Comparison of ENCODE assay signal across 8 mouse cellular contexts in the genomic region with DNA sequence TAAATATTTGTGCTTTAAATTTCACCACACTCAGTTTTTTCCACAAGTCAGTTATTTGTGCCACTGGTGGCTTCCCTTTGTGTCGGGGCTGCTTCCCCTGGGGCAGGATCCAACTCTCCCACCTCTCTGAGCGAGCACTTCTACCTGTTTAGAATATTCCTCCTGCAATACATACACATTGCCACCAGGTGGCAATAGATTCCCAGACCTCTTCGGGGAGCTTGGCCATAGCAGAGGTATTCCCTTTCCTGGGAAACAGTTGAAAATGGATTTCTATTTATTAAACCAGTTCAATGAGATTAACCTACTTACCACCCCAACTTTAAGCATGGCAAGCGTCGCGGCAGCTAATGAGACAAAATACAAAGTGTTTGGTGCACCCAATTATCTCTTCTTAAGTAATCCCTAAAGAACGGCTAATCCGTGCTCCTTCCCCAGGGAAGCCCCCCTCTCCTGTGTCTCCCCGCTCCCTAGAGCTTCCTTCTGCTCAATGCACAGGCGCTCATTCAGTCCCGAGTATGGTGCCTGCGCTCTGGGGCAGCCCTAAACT.
DNase-seq lines count a peak whose midpoint lies in the region; ATAC-seq and TF ChIP-seq lines count a peak whose summit lies in the region.

No protein-coding gene starts in this region.

- no peak for TF ChIP-seq POLR2A in ES-Bruce4 (IDR thresholded peaks at IDR 0.05; ENCODE audit: insufficient read depth, low read length)

- no peak for TF ChIP-seq EP300 in ES-Bruce4 (IDR thresholded peaks at IDR 0.05; ENCODE audit: insufficient read depth, low read depth, low read length)

- H3K9me3 ChIP-seq in hindbrain, embryonic 11.5 days (ENCODE audit: control insufficient read depth, low read length), result no peaks in the 10 kb centered on the region
- no peaks in the 10 kb centered on the region for H3K9me3 ChIP-seq in hindbrain, embryonic 16.5 days (ENCODE audit: control insufficient read depth, low read length)
- H3K9me3 ChIP-seq in ES-Bruce4 (replicated peaks; ENCODE audit: control insufficient read depth, insufficient read depth, low read length, poor library complexity, severe bottlenecking), result no peaks in the 10 kb centered on the region
- no peaks in the 10 kb centered on the region for H3K9me3 ChIP-seq in kidney, embryonic 15.5 days (replicated peaks)

- peak; percentile 35 for TF ChIP-seq CTCF in ES-Bruce4 (IDR thresholded peaks at IDR 0.05; ENCODE audit: low read depth, low read length)

- no peaks in the 10 kb centered on the region for H3K4me1 ChIP-seq in hindbrain, embryonic 11.5 days (replicated peaks; ENCODE audit: control insufficient read depth, insufficient read depth, low read length)
- peaks cover 3% of the 10 kb centered on the region for H3K4me1 ChIP-seq in hindbrain, embryonic 16.5 days (ENCODE audit: control insufficient read depth, insufficient read depth, low read depth, low read length)
- no peaks in the 10 kb centered on the region for H3K4me1 ChIP-seq in ES-Bruce4 (ENCODE audit: control insufficient read depth, insufficient read depth, low read length)
- H3K4me1 ChIP-seq in kidney, embryonic 15.5 days, result no peaks in the 10 kb centered on the region

- H3K27me3 ChIP-seq in hindbrain, embryonic 11.5 days (ENCODE audit: control insufficient read depth, insufficient read depth, low read length), result no peaks in the 10 kb centered on the region
- H3K27me3 ChIP-seq in hindbrain, embryonic 16.5 days (replicated peaks; ENCODE audit: control insufficient read depth, insufficient read depth, low read length), result no peaks in the 10 kb centered on the region
- no peaks in the 10 kb centered on the region for H3K27me3 ChIP-seq in ES-Bruce4 (ENCODE audit: control insufficient read depth, insufficient read depth, low read length, poor library complexity, severe bottlenecking)
- peaks cover 32% of the 10 kb centered on the region for H3K27me3 ChIP-seq in kidney, embryonic 15.5 days

- no peaks in the 10 kb centered on the region for H3K36me3 ChIP-seq in hindbrain, embryonic 11.5 days (ENCODE audit: control insufficient read depth, insufficient read depth, low read length)
- no peaks in the 10 kb centered on the region for H3K36me3 ChIP-seq in hindbrain, embryonic 16.5 days (ENCODE audit: control insufficient read depth, insufficient read depth, low read length)
- no peaks in the 10 kb centered on the region for H3K36me3 ChIP-seq in ES-Bruce4 (ENCODE audit: control insufficient read depth, insufficient read depth, low read length, poor library complexity, severe bottlenecking)
- H3K36me3 ChIP-seq in kidney, embryonic 15.5 days, result no peaks in the 10 kb centered on the region

- DNase-seq in hindbrain, embryonic 11.5 days (ENCODE audit: low spot score), result peak; percentile 69
- peak; percentile 71 to 77 for DNase-seq in cerebellum, postnatal 14 days
- peak; percentile 60 to 69 for DNase-seq in layer of hippocampus, postnatal 10 days (ENCODE audit: low spot score in 2 of 2)
- DNase-seq in right cerebral cortex, postnatal 10 days (ENCODE audit: low spot score in 2 of 2), result peak; percentile 62 to 71
- no peak for DNase-seq in adrenal gland, postnatal 10 days

- H3K4me2 ChIP-seq in hindbrain, embryonic 11.5 days (replicated peaks; ENCODE audit: low read depth, low read length), result no peak overlapping the region
- no peak overlapping the region for H3K4me2 ChIP-seq in hindbrain, embryonic 16.5 days (ENCODE audit: low read length)
- H3K4me2 ChIP-seq in kidney, embryonic 15.5 days, result no peak overlapping the region

- 25% methylated on average over 12 of the region's 12 CpGs for WGBS in hindbrain, embryonic 11.5 days
- WGBS in hindbrain, embryonic 16.5 days, result 23% methylated on average over 12 of the region's 12 CpGs
- 29% methylated on average over 12 of the region's 12 CpGs for WGBS in kidney, embryonic 15.5 days

- no peak for ATAC-seq in hindbrain, embryonic 11.5 days (ENCODE audit: low FRiP score)
- no peak; the same call in 1 of the 2 replicates for ATAC-seq in hindbrain, embryonic 16.5 days
- ATAC-seq in kidney, embryonic 15.5 days (replicated peaks; ENCODE audit: low FRiP score), result no peak

- no peak overlapping the region for H3K4me3 ChIP-seq in hindbrain, embryonic 11.5 days (ENCODE audit: low read depth, low read length)
- H3K4me3 ChIP-seq in hindbrain, embryonic 16.5 days (ENCODE audit: low read length), result no peak overlapping the region
- H3K4me3 ChIP-seq in ES-Bruce4 (ENCODE audit: low read depth, low read length), result no peak overlapping the region
- no peak overlapping the region for H3K4me3 ChIP-seq in kidney, embryonic 15.5 days (replicated peaks)

- no peak overlapping the region for H3K9ac ChIP-seq in hindbrain, embryonic 11.5 days (ENCODE audit: low read depth, low read length)
- H3K9ac ChIP-seq in hindbrain, embryonic 16.5 days (ENCODE audit: low read depth, low read length), result no peak overlapping the region
- no peak overlapping the region for H3K9ac ChIP-seq in ES-Bruce4 (ENCODE audit: low read depth, poor library complexity, severe bottlenecking)
- H3K9ac ChIP-seq in kidney, embryonic 15.5 days, result no peak overlapping the region

- no peak overlapping the region for H3K27ac ChIP-seq in hindbrain, embryonic 11.5 days (ENCODE audit: low read depth, low read length)
- no peak overlapping the region for H3K27ac ChIP-seq in hindbrain, embryonic 16.5 days (ENCODE audit: low read depth, low read length)
- H3K27ac ChIP-seq in ES-Bruce4 (ENCODE audit: insufficient read depth, low read length), result no peak overlapping the region
- H3K27ac ChIP-seq in kidney, embryonic 15.5 days, result no peak overlapping the region
